Mouse (Mus musculus): ENCODE measurements around the gene Nr2c2ap.

The Nr2c2ap gene

GRCm38 (mm10) chr8:70131166-70131883, at the start of gene Nr2c2ap:
Gene Nr2c2ap (plus strand): TSS chr8:70131333.
- TF ChIP-seq GATA4 (IDR thresholded peaks at IDR 0.05; ENCODE audit: insufficient replicate concordance, low read length): peak; percentile 10; the same call in 1 of the 2 replicates

- TF ChIP-seq GATA4 (IDR thresholded peaks at IDR 0.05; ENCODE audit: insufficient replicate concordance, low read length): no peak
These were observed 49.2 kb upstream of the Nr2c2ap start for GRCm38 (mm10) chr8:70081976-70082375.

GRCm38 (mm10) chr8:70083285-70083684, 47.8 kb upstream of the Nr2c2ap start, which contains the start of gene Hapln4:
Gene Hapln4 (plus strand): TSS chr8:70083457.
- no peak for TF ChIP-seq GATA4 (IDR thresholded peaks at IDR 0.05; ENCODE audit: insufficient replicate concordance, low read length)

GRCm38 (mm10) chr8:70084191-70085065, 46.7 kb upstream of the Nr2c2ap start:
- TF ChIP-seq GATA4 (IDR thresholded peaks at IDR 0.05; ENCODE audit: insufficient replicate concordance, low read length): no peak

- no peak for TF ChIP-seq GATA4 (IDR thresholded peaks at IDR 0.05; ENCODE audit: insufficient replicate concordance, low read length)
These were observed 45.0 kb upstream of the Nr2c2ap start for GRCm38 (mm10) chr8:70086151-70086550.

- no peak for TF ChIP-seq GATA4 (IDR thresholded peaks at IDR 0.05; ENCODE audit: insufficient replicate concordance, low read length)
These were observed 43.9 kb upstream of the Nr2c2ap start for GRCm38 (mm10) chr8:70087237-70087636.

- TF ChIP-seq GATA4 (IDR thresholded peaks at IDR 0.05; ENCODE audit: insufficient replicate concordance, low read length): no peak
These were observed 43.1 kb upstream of the Nr2c2ap start for GRCm38 (mm10) chr8:70087836-70088650.

- no peak for TF ChIP-seq GATA4 (IDR thresholded peaks at IDR 0.05; ENCODE audit: insufficient replicate concordance, low read length)
These were observed 41.7 kb upstream of the Nr2c2ap start for GRCm38 (mm10) chr8:70089296-70089960.

- TF ChIP-seq GATA4 (IDR thresholded peaks at IDR 0.05; ENCODE audit: insufficient replicate concordance, low read length): no peak
These were observed 38.3 kb upstream of the Nr2c2ap start for GRCm38 (mm10) chr8:70092786-70093185.

GRCm38 (mm10) chr8:70099276-70099675, 31.9 kb upstream of the Nr2c2ap start:
- no peak for TF ChIP-seq GATA4 (IDR thresholded peaks at IDR 0.05; ENCODE audit: insufficient replicate concordance, low read length)

- TF ChIP-seq GATA4 (IDR thresholded peaks at IDR 0.05; ENCODE audit: insufficient replicate concordance, low read length): no peak
These were observed 30.9 kb upstream of the Nr2c2ap start for GRCm38 (mm10) chr8:70100241-70100640.

GRCm38 (mm10) chr8:70104506-70104905, 26.6 kb upstream of the Nr2c2ap start:
- no peak for TF ChIP-seq GATA4 (IDR thresholded peaks at IDR 0.05; ENCODE audit: insufficient replicate concordance, low read length)

- no peak for TF ChIP-seq GATA4 (IDR thresholded peaks at IDR 0.05; ENCODE audit: insufficient replicate concordance, low read length)
These were observed 26.2 kb upstream of the Nr2c2ap start for GRCm38 (mm10) chr8:70104922-70105321.

GRCm38 (mm10) chr8:70110451-70110850, 20.7 kb upstream of the Nr2c2ap start:
- no peak for TF ChIP-seq GATA4 (IDR thresholded peaks at IDR 0.05; ENCODE audit: insufficient replicate concordance, low read length)

All from liver, adult (tissue).